Comparison of ENCODE assay signal across 17 mouse cellular contexts in genomic region chr15:85479365-85479764, GRCm38 (mm10). TPM values are rescaled to one million over a fixed set of nuclear protein-coding genes. Genes with fewer than 3 reads are reported as not detected.
DNase-seq lines count a peak whose midpoint lies in the region; ATAC-seq and TF ChIP-seq lines count a peak whose summit lies in the region.
"Had no signal": no experiment of that assay in that cellular context is flagged by ENCODE, and none has a peak within 500 bp of the region (broad histone marks: within the 10 kb centered on the region; RNA-seq: fewer than 3 reads in every experiment).

No protein-coding gene starts in this region.

- no peak overlapping the region for H3K9ac ChIP-seq in forebrain, postnatal 0 days
- no peak overlapping the region for H3K9ac ChIP-seq in midbrain, postnatal 0 days (replicated peaks; ENCODE audit: low read length, poor library complexity, severe bottlenecking)
- no peak overlapping the region for H3K9ac ChIP-seq in hindbrain, embryonic 16.5 days (ENCODE audit: low read depth, low read length)
- H3K9ac ChIP-seq: liver, embryonic 15.5 days; midbrain, embryonic 13.5 days had no signal

- peaks cover 62% of the 10 kb centered on the region for H3K4me1 ChIP-seq in forebrain, embryonic 10.5 days
- H3K4me1 ChIP-seq in forebrain, postnatal 0 days (ENCODE audit: insufficient read depth), result 0 out of 2 replicates have a peak, but pooled peaks cover 6% of the 10 kb centered on the region
- peaks cover 59% of the 10 kb centered on the region for H3K4me1 ChIP-seq in midbrain, embryonic 10.5 days
- H3K4me1 ChIP-seq in midbrain, postnatal 0 days (ENCODE audit: insufficient read depth, low read length), result no peaks in the 10 kb centered on the region
- H3K4me1 ChIP-seq in hindbrain, embryonic 16.5 days (ENCODE audit: control insufficient read depth, insufficient read depth, low read depth, low read length), result peaks cover 7% of the 10 kb centered on the region
- H3K4me1 ChIP-seq: liver, embryonic 15.5 days had no signal

- 85% methylated on average over 12 of the region's 12 CpGs for WGBS in forebrain, embryonic 10.5 days
- WGBS in forebrain, postnatal 0 days, result 57% methylated on average over 12 of the region's 12 CpGs
- WGBS in midbrain, embryonic 10.5 days, result 89% methylated on average over 12 of the region's 12 CpGs
- WGBS in midbrain, postnatal 0 days, result 84% methylated on average over 12 of the region's 12 CpGs
- WGBS in hindbrain, embryonic 16.5 days, result 70% methylated on average over 12 of the region's 12 CpGs

- DNase-seq in forebrain, embryonic 10.5 days (ENCODE audit: extremely low spot score, low spot score), result no peak
- no peak for DNase-seq in forebrain, postnatal 0 days
- no peak for DNase-seq in midbrain, embryonic 10.5 days (ENCODE audit: low spot score)
- no peak for DNase-seq in midbrain, postnatal 0 days (ENCODE audit: low spot score)
- peak; percentile 28 for DNase-seq in gonadal fat pad, adult 2 months (ENCODE audit: low read depth)
- DNase-seq in urinary bladder, adult 2 months (ENCODE audit: low spot score), result peak; percentile 29
- no peak for DNase-seq in right cerebral cortex, adult 2 months (ENCODE audit: low spot score in 2 of 2)
- DNase-seq: heart, adult 2 months; kidney, adult 8-10 months had no signal

- H3K4me2 ChIP-seq in forebrain, postnatal 0 days (ENCODE audit: low read depth), result no peak overlapping the region
- H3K4me2 ChIP-seq in midbrain, postnatal 0 days (ENCODE audit: low read depth, low read length, poor library complexity, severe bottlenecking), result no peak overlapping the region
- H3K4me2 ChIP-seq in hindbrain, embryonic 16.5 days (ENCODE audit: low read length), result no peak overlapping the region
- H3K4me2 ChIP-seq: liver, embryonic 15.5 days; midbrain, embryonic 13.5 days had no signal

- peak overlapping the region; percentile 77; the same call in 1 of the 2 replicates for H3K27ac ChIP-seq in forebrain, embryonic 10.5 days
- H3K27ac ChIP-seq in forebrain, postnatal 0 days (ENCODE audit: low read depth, low read length), result no peak overlapping the region
- H3K27ac ChIP-seq in midbrain, embryonic 10.5 days (replicated peaks), result 0 out of 2 replicates have a peak overlapping the region, but pooled peaks have one; percentile 43
- no peak overlapping the region for H3K27ac ChIP-seq in midbrain, postnatal 0 days (ENCODE audit: low read depth, low read length)
- no peak overlapping the region for H3K27ac ChIP-seq in hindbrain, embryonic 16.5 days (ENCODE audit: low read depth, low read length)
- H3K27ac ChIP-seq: heart, adult 2 months; liver, embryonic 15.5 days; midbrain, embryonic 13.5 days had no signal

- peaks cover 56% of the 10 kb centered on the region for H3K27me3 ChIP-seq in forebrain, embryonic 10.5 days (ENCODE audit: poor library complexity, severe bottlenecking)
- H3K27me3 ChIP-seq in forebrain, postnatal 0 days (ENCODE audit: insufficient read depth, low read length), result no peaks in the 10 kb centered on the region
- peaks cover 88% of the 10 kb centered on the region for H3K27me3 ChIP-seq in midbrain, embryonic 10.5 days (ENCODE audit: low read depth, poor library complexity, severe bottlenecking)
- H3K27me3 ChIP-seq in midbrain, postnatal 0 days (ENCODE audit: insufficient read depth, low read length), result no peaks in the 10 kb centered on the region
- H3K27me3 ChIP-seq in hindbrain, embryonic 16.5 days (replicated peaks; ENCODE audit: control insufficient read depth, insufficient read depth, low read length), result no peaks in the 10 kb centered on the region

- H3K36me3 ChIP-seq in forebrain, embryonic 10.5 days (replicated peaks), result peaks cover 7% of the 10 kb centered on the region
- no peaks in the 10 kb centered on the region for H3K36me3 ChIP-seq in forebrain, postnatal 0 days (ENCODE audit: insufficient read depth)
- H3K36me3 ChIP-seq in midbrain, embryonic 10.5 days, result no peaks in the 10 kb centered on the region
- H3K36me3 ChIP-seq in midbrain, postnatal 0 days (ENCODE audit: insufficient read depth, low read length), result no peaks in the 10 kb centered on the region
- H3K36me3 ChIP-seq in hindbrain, embryonic 16.5 days (ENCODE audit: control insufficient read depth, insufficient read depth, low read length), result no peaks in the 10 kb centered on the region
- H3K36me3 ChIP-seq: liver, embryonic 15.5 days had no signal

- H3K9me3 ChIP-seq in forebrain, embryonic 10.5 days, result peaks cover 3% of the 10 kb centered on the region; the same call in 1 of the 2 replicates
- H3K9me3 ChIP-seq in forebrain, postnatal 0 days (ENCODE audit: low read length), result no peaks in the 10 kb centered on the region
- no peaks in the 10 kb centered on the region for H3K9me3 ChIP-seq in midbrain, embryonic 10.5 days (replicated peaks)
- no peaks in the 10 kb centered on the region for H3K9me3 ChIP-seq in midbrain, postnatal 0 days (ENCODE audit: low read length)
- no peaks in the 10 kb centered on the region for H3K9me3 ChIP-seq in hindbrain, embryonic 16.5 days (ENCODE audit: control insufficient read depth, low read length)
- H3K9me3 ChIP-seq: liver, embryonic 15.5 days; midbrain, embryonic 13.5 days had no signal

- ATAC-seq in forebrain, postnatal 0 days, result no peak
- no peak for ATAC-seq in midbrain, postnatal 0 days (ENCODE audit: low FRiP score)
- ATAC-seq in hindbrain, embryonic 16.5 days, result no peak

- H3K4me3 ChIP-seq in forebrain, embryonic 10.5 days, result no peak overlapping the region
- no peak overlapping the region for H3K4me3 ChIP-seq in forebrain, postnatal 0 days (ENCODE audit: low read depth, low read length)
- no peak overlapping the region for H3K4me3 ChIP-seq in midbrain, embryonic 10.5 days
- no peak overlapping the region for H3K4me3 ChIP-seq in midbrain, postnatal 0 days (ENCODE audit: low read depth, low read length)
- no peak overlapping the region for H3K4me3 ChIP-seq in hindbrain, embryonic 16.5 days (ENCODE audit: low read length)
- H3K4me3 ChIP-seq: heart, adult 2 months; liver, embryonic 15.5 days; midbrain, embryonic 13.5 days had no signal

- no peak for TF ChIP-seq CTCF in forebrain, postnatal 0 days (IDR thresholded peaks at IDR 0.05; ENCODE audit: low read depth)
- no peak for TF ChIP-seq CTCF in midbrain, postnatal 0 days (IDR thresholded peaks at IDR 0.05)

RNA-seq across cellular contexts. Expression of gene 7530416G11Rik, which starts 23.7 kb away (rescaled TPM):
- not detected in 2 replicates for polyA plus RNA-seq in forebrain, embryonic 10.5 days (2016; fragmentation: Nextera tagmentation; extraction: Ambion mirVana)
- 0.15 TPM in 1 of 2 replicates, not detected in the other for total RNA-seq in forebrain, postnatal 0 days (2014; rRNA removed)
- not detected in 2 replicates for polyA plus RNA-seq in forebrain, postnatal 0 days (2015; fragmentation: Nextera tagmentation; extraction: Ambion mirVana)
- not detected in 2 replicates for polyA plus RNA-seq in midbrain, embryonic 10.5 days (2016; fragmentation: Nextera tagmentation; extraction: Ambion mirVana)
- not detected in 2 replicates for total RNA-seq in midbrain, postnatal 0 days (2014; rRNA removed)
- not detected in 2 replicates for polyA plus RNA-seq in midbrain, postnatal 0 days (2015; fragmentation: Nextera tagmentation; extraction: Ambion mirVana)
- polyA plus RNA-seq in gonadal fat pad, adult 2 months (2012; rRNA removed), result not detected in 2 replicates
- polyA plus RNA-seq in urinary bladder, adult 2 months (2012; rRNA removed), result not detected in 2 replicates
- not detected in 2 replicates for polyA plus RNA-seq in hindbrain, embryonic 16.5 days (2015; fragmentation: Nextera tagmentation; extraction: Ambion mirVana)
- total RNA-seq: CH12.LX; common myeloid progenitor, adult 5-6 weeks; heart, adult 2 months had no signal
- polyA plus RNA-seq: forebrain, embryonic 11.5 days; heart, adult 2 months; hindbrain, embryonic 11.5 days; liver, embryonic 15.5 days; midbrain, embryonic 13.5 days; thymus, postnatal 0 days had no signal

Comparison
In these comparisons a context has a peak if more than half of its experiments do, and no peak if none do; other contexts are left out.
1. H3K27ac ChIP-seq: peak in forebrain, embryonic 10.5 days (single experiment) and midbrain, embryonic 10.5 days (single experiment); none in forebrain, postnatal 0 days (single experiment), midbrain, postnatal 0 days (single experiment) and hindbrain, embryonic 16.5 days (single experiment).
2. DNase-seq: peak in gonadal fat pad, adult 2 months (single experiment) and urinary bladder, adult 2 months (single experiment); none in forebrain, embryonic 10.5 days (single experiment), forebrain, postnatal 0 days (single experiment), midbrain, embryonic 10.5 days (single experiment), midbrain, postnatal 0 days (single experiment) and right cerebral cortex, adult 2 months (0 of 2).